Mouse (Mus musculus): Measurements from ENCODE around the gene Tcl1b4. TPM values are rescaled to one million over a fixed set of nuclear protein-coding genes. Genes with fewer than 3 reads are reported as not detected.
"Not testable (repeated sequence)": the region's sequence is repeated elsewhere in the genome, so short reads cannot be mapped to it uniquely, and the experiment has no call there.

Gene Tcl1b4
- total RNA-seq (2014; rRNA removed) (not detected in 2 replicates), polyA plus RNA-seq (2015; fragmentation: Nextera tagmentation; extraction: Ambion mirVana) (not detected in 2 replicates)

DNA sequence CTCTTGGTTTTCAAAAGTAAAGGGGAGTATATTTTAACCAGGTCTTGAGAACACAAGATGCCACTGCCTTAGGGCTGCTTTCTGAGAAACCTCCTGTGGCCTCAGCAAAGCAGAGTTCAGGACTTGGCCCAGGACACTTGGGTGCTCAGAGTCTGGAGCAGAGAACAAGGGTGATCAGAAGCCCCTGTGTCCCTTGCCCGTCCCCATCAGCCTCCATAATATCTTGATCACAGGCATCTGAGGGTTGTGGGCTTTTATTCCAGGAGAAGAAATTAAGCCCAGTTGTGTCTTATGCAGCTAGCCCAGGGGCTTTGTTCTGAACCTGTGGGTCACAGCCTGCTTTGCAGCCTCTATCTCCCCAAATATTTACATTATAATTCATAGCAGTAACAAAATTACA, at the start of gene Tcl1b4:
Tcl1b4 (plus strand) TSS at position 301 of the 400 bp plus-strand sequence.
- H3K9ac ChIP-seq (replicated peaks; ENCODE audit: low read length); H3K4me2 ChIP-seq (ENCODE audit: low read depth, low read length); H3K27ac ChIP-seq; DNase-seq (ENCODE audit: low spot score); H3K27me3 ChIP-seq (ENCODE audit: insufficient read depth, low read length); ATAC-seq; H3K4me3 ChIP-seq (ENCODE audit: low read length); H3K9me3 ChIP-seq (ENCODE audit: low read length); H3K36me3 ChIP-seq (ENCODE audit: insufficient read depth, low read length); H3K4me1 ChIP-seq (ENCODE audit: insufficient read depth, low read length): not testable (repeated sequence)
- WGBS: 92% methylated on average over 1 of the region's 1 CpGs

GRCm38 (mm10) chr12:105155286-105155685, 46.5 kb upstream of the Tcl1b4 start:
- DNase-seq (ENCODE audit: low spot score); H3K4me1 ChIP-seq (ENCODE audit: insufficient read depth, low read length); H3K36me3 ChIP-seq (ENCODE audit: insufficient read depth, low read length); H3K4me2 ChIP-seq (ENCODE audit: low read depth, low read length); H3K9ac ChIP-seq (replicated peaks; ENCODE audit: low read length); H3K4me3 ChIP-seq (ENCODE audit: low read length); H3K9me3 ChIP-seq (ENCODE audit: low read length); H3K27ac ChIP-seq; ATAC-seq; H3K27me3 ChIP-seq (ENCODE audit: insufficient read depth, low read length): not testable (repeated sequence)
- 73% methylated on average over 4 of the region's 4 CpGs for WGBS

DNA sequence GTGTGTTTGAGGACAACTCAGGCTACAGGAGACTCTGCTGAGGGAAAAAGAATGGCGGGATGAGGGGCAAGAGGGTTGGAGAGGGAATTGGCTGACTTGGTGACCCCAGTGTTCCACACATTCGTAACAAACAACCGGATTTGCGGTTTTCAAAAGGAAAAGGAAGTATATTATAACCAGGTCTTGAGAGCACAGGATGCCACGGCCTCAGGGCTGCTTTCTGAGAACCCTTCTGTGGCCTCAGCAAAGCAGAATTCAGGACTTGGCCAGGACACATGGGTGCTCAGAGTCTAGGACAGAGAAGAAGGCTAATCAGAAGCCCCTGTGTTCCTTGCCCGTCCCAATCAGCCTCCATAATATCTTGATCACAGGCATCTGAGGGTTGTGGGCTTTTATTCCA, 42.9 kb upstream of the Tcl1b4 start:
- ATAC-seq: no peak
- Histone ChIP-seq H3K4me2 (ENCODE audit: low read depth, low read length) (no peak overlapping the region), H3K4me3 (ENCODE audit: low read length) (no peak overlapping the region), H3K27ac (no peak overlapping the region), H3K9ac (replicated peaks; ENCODE audit: low read length) (no peak overlapping the region), H3K4me1 (ENCODE audit: insufficient read depth, low read length) (no peaks in the 10 kb centered on the region), H3K9me3 (ENCODE audit: low read length) (no peaks in the 10 kb centered on the region), H3K27me3 (ENCODE audit: insufficient read depth, low read length) (no peaks in the 10 kb centered on the region), H3K36me3 (ENCODE audit: insufficient read depth, low read length) (no peaks in the 10 kb centered on the region)
- 83% methylated on average over 6 of the region's 6 CpGs for WGBS
- TF ChIP-seq CTCF (IDR thresholded peaks at IDR 0.05; ENCODE audit: low read depth): no peak
- DNase-seq (ENCODE audit: low spot score): no peak

DNA sequence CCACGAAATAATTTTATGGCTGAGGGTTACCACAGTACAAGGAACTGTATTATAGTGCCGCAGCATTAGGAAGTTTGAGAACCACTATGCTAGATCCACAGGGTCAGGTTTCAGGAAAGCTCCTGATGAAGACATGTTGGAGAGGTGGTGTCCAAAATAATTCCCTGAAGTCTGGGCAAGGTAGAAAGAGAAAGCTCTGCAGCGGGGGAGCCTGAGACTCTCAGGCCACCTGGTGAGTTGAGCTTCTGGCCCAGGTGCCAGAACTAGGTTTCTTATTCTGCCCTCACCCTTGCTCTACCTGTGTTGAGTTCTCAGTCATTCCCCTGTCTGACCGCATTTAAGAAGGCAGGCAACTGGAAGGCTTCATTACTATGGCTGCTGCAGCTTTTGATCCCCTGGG, 42.4 kb upstream of the Tcl1b4 start, which contains the start of gene Tcl1b1:
Tcl1b1 (plus strand) TSS at position 301 of the 400 bp plus-strand sequence.
- WGBS: 71% methylated on average over 4 of the region's 4 CpGs
- H3K4me3 ChIP-seq (ENCODE audit: low read length): no peak within 1 kb of the TSS
- H3K9me3 ChIP-seq (ENCODE audit: low read length): no peaks in the 10 kb centered on the region
- no peak within 1 kb of the TSS for H3K27ac ChIP-seq
- DNase-seq (ENCODE audit: low spot score) (no peak), ATAC-seq (no peak)
- no peak within 1 kb of the TSS for H3K9ac ChIP-seq (replicated peaks; ENCODE audit: low read length)
- no peaks in the 10 kb centered on the region for H3K27me3 ChIP-seq (ENCODE audit: insufficient read depth, low read length)
- no peaks in the 10 kb centered on the region for H3K4me1 ChIP-seq (ENCODE audit: insufficient read depth, low read length)
- H3K4me2 ChIP-seq (ENCODE audit: low read depth, low read length): no peak within 1 kb of the TSS
- TF ChIP-seq CTCF (IDR thresholded peaks at IDR 0.05; ENCODE audit: low read depth): no peak
- no peaks in the 10 kb centered on the region for H3K36me3 ChIP-seq (ENCODE audit: insufficient read depth, low read length)

GRCm38 (mm10) chr12:105166734-105167133, 35.0 kb upstream of the Tcl1b4 start:
- H3K36me3 ChIP-seq (ENCODE audit: insufficient read depth, low read length): no peaks in the 10 kb centered on the region
- H3K9me3 ChIP-seq (ENCODE audit: low read length): no peaks in the 10 kb centered on the region
- no peak overlapping the region for H3K4me2 ChIP-seq (ENCODE audit: low read depth, low read length)
- no peak overlapping the region for H3K4me3 ChIP-seq (ENCODE audit: low read length)
- DNase-seq (ENCODE audit: low spot score): no peak
- WGBS: 63% methylated on average over 3 of the region's 3 CpGs
- H3K27me3 ChIP-seq (ENCODE audit: insufficient read depth, low read length): no peaks in the 10 kb centered on the region
- ATAC-seq: no peak
- no peak overlapping the region for H3K27ac ChIP-seq
- H3K4me1 ChIP-seq (ENCODE audit: insufficient read depth, low read length): no peaks in the 10 kb centered on the region
- no peak overlapping the region for H3K9ac ChIP-seq (replicated peaks; ENCODE audit: low read length)
- TF ChIP-seq CTCF (IDR thresholded peaks at IDR 0.05; ENCODE audit: low read depth): no peak

DNA sequence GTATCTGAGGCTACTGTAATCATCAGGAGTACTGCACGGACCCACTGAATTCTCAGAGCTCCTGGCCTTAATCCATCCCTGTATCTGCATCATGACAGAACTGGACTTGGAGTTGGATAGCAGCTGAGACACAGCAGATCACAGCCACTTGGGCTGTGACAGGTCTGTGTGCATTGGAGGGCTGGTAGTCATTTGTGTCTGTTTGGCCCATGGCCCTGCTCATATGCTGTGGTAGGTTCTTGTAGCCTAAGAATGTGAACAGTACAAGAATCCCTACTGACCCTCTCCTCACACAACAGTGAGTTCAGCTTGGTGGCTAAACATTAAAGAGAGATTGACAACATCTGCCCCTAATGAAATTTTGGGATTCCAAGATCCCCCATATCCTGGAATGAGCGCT, 28.4 kb upstream of the Tcl1b4 start:
- no peak overlapping the region for H3K4me3 ChIP-seq (ENCODE audit: low read length)
- H3K36me3 ChIP-seq (ENCODE audit: insufficient read depth, low read length): no peaks in the 10 kb centered on the region
- no peaks in the 10 kb centered on the region for H3K27me3 ChIP-seq (ENCODE audit: insufficient read depth, low read length)
- H3K4me2 ChIP-seq (ENCODE audit: low read depth, low read length): no peak overlapping the region
- H3K27ac ChIP-seq: no peak overlapping the region
- WGBS: 90% methylated on average over 2 of the region's 2 CpGs
- ATAC-seq: no peak
- no peak for TF ChIP-seq CTCF (IDR thresholded peaks at IDR 0.05; ENCODE audit: low read depth)
- no peaks in the 10 kb centered on the region for H3K9me3 ChIP-seq (ENCODE audit: low read length)
- DNase-seq (ENCODE audit: low spot score): no peak
- no peak overlapping the region for H3K9ac ChIP-seq (replicated peaks; ENCODE audit: low read length)
- H3K4me1 ChIP-seq (ENCODE audit: insufficient read depth, low read length): no peaks in the 10 kb centered on the region

DNA sequence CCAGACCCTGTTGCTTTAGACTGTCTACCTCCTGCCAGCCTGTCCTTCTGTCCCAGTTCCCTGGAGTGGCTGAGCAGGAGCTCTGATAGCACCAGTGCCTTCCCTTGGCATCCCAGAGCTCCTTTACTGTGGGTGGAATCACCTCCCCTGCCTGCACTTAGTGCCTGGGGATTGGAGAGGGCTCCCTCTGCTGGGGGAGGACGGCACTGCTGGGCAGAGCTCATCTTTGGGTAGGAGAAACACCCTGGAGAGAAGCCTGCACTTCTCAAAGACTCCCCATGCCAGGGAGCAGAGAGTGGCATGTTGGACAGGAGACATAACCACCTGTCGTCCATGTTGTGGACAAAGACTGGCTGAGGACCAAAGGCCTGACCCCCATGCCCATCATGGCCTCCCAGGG, 27.4 kb upstream of the Tcl1b4 start:
- not testable (repeated sequence) for DNase-seq (ENCODE audit: low spot score); H3K4me2 ChIP-seq (ENCODE audit: low read depth, low read length); H3K9me3 ChIP-seq (ENCODE audit: low read length); H3K4me3 ChIP-seq (ENCODE audit: low read length); H3K27ac ChIP-seq; H3K4me1 ChIP-seq (ENCODE audit: insufficient read depth, low read length); H3K36me3 ChIP-seq (ENCODE audit: insufficient read depth, low read length); H3K9ac ChIP-seq (replicated peaks; ENCODE audit: low read length); ATAC-seq; H3K27me3 ChIP-seq (ENCODE audit: insufficient read depth, low read length)
- 28% methylated on average over 2 of the region's 2 CpGs for WGBS
- TF ChIP-seq CTCF (IDR thresholded peaks at IDR 0.05; ENCODE audit: low read depth): peak; percentile 42

DNA sequence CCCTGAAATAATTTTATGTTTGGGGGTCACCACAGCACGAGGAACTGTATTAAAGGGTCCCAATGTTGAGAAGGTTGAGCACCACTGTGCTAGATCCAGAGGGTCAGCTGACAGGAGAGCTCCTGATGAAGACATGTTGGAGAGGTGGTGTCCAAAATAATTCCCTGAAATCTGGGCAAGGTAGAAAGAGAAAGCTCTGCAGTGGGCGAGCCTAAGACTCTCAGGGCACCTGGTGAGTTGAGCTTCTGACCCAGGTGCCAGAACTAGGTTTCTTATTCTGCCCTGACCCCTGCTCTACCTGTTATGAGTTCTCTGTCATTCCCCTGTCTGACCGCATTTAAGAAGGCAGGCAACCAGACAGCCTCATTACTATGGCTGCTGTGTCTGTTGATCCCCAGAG, 25.7 kb upstream of the Tcl1b4 start, which contains the start of gene Tcl1b5:
Tcl1b5 (plus strand) TSS at position 301 of the 400 bp plus-strand sequence.
- not testable (repeated sequence) for H3K27ac ChIP-seq; ATAC-seq; H3K4me3 ChIP-seq (ENCODE audit: low read length); H3K4me1 ChIP-seq (ENCODE audit: insufficient read depth, low read length); H3K36me3 ChIP-seq (ENCODE audit: insufficient read depth, low read length); H3K9ac ChIP-seq (replicated peaks; ENCODE audit: low read length); H3K4me2 ChIP-seq (ENCODE audit: low read depth, low read length); DNase-seq (ENCODE audit: low spot score); H3K27me3 ChIP-seq (ENCODE audit: insufficient read depth, low read length); H3K9me3 ChIP-seq (ENCODE audit: low read length)
- 79% methylated on average over 3 of the region's 3 CpGs for WGBS

DNA sequence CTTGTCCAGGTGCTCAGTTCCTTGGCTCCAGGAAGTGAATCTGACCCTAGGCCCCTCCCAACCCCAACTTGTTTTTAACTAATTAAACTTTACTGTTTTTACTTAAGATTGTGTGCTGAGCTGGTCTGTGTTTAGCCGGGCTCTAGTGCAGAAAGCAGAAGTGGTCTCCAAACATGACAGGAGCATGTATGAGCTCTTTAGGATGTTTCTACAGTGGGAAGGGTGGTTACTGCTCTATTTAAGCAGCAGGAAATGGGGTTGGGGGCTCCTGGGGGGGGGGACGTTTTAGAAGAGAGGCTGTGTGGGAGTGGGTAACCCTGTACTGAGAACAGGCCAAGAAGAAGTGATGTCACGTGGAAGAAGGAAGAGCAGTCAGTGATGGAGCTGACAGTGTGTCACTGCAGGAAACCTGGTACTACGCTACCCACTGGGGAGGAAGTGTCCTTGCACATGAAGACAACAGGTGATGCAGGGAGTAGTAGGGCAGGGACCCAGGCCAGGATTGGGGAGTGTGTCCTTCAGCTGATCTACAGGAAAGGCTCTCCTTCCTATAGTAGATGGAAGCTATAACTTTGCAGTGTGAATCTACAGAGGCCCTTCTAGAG, 20.6 kb upstream of the Tcl1b4 start:
- H3K27me3 ChIP-seq (ENCODE audit: insufficient read depth, low read length); H3K4me1 ChIP-seq (ENCODE audit: insufficient read depth, low read length); H3K4me3 ChIP-seq (ENCODE audit: low read length); H3K9me3 ChIP-seq (ENCODE audit: low read length); H3K9ac ChIP-seq (replicated peaks; ENCODE audit: low read length); H3K36me3 ChIP-seq (ENCODE audit: insufficient read depth, low read length); H3K4me2 ChIP-seq (ENCODE audit: low read depth, low read length); DNase-seq (ENCODE audit: low spot score); ATAC-seq; H3K27ac ChIP-seq: not testable (repeated sequence)
- WGBS: 76% methylated on average over 4 of the region's 4 CpGs

All from hindbrain, postnatal 0 days (tissue).